Mouse (Mus musculus) adrenal gland (tissue): ENCODE measurements around the gene Mcrip1.

Experiments used
- intact Hi-C: fragments of 180-260 bp; cut with DNase I; formaldehyde crosslinking; loops from one replicate; pipeline ENCODE4 v1.15.1; 2025
- long read RNA-seq, 2 experiments: library from polyadenylated mRNA; unstranded; transcript quantifications; one replicate each; pipeline ENCODE4 v2.0.0; 2020; ENCODE audit warnings: borderline replicate concordance in 1 of 2; ENCODE audit not compliant: insufficient replicate concordance in 1 of 2

The Mcrip1 gene
- long read RNA-seq, experiment 1, transcript Mcrip1-201 (5 exons, 1,205 nt): major isoform, 98 of 124 reads
- long read RNA-seq, experiment 1, partial matches to known transcripts: 20 of 124 reads
- long read RNA-seq, experiment 1, other reads (novel, unspliced or antisense): 5 of 124 reads
- long read RNA-seq, experiment 2, transcript Mcrip1-201 (5 exons, 1,205 nt): major isoform, 150 of 182 reads
- long read RNA-seq, experiment 2, partial matches to known transcripts: 25 of 182 reads
- long read RNA-seq, experiment 2, other reads (novel, unspliced or antisense): 6 of 182 reads

- intact Hi-C loops: no loop called here
Measured at GRCm38 (mm10) chr11:120549168-120549945, at the start of gene Mcrip1. Gene Mcrip1, minus strand, starts transcription at chr11:120549727.

DNA sequence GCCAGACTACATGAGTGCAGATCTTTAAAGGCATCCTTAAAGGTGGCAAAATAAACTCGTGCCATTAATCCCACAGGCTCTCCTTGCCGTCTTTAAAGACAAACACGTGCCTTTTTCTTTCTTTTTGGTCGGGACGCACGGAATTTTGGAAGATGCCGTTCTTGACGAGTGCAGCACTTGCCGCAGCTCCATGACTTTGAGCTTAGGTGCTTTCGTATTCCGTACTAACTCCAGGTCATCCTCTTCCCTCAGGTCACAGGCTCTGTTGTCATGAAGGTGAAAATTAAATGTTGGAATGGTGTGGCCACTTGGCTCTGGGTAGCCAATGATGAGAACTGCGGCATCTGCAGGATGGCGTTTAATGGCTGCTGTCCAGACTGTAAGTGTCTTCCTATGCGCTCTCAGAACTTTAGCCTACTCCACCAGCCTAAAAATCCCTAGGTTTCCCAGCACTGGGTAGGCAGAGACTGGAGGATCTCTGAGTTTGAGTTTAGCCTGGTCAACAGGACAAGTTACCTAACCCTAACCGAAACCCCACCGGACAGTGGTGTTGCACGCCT, 49.5 kb upstream of the Mcrip1 start:
- intact Hi-C loops: no loop called here

DNA sequence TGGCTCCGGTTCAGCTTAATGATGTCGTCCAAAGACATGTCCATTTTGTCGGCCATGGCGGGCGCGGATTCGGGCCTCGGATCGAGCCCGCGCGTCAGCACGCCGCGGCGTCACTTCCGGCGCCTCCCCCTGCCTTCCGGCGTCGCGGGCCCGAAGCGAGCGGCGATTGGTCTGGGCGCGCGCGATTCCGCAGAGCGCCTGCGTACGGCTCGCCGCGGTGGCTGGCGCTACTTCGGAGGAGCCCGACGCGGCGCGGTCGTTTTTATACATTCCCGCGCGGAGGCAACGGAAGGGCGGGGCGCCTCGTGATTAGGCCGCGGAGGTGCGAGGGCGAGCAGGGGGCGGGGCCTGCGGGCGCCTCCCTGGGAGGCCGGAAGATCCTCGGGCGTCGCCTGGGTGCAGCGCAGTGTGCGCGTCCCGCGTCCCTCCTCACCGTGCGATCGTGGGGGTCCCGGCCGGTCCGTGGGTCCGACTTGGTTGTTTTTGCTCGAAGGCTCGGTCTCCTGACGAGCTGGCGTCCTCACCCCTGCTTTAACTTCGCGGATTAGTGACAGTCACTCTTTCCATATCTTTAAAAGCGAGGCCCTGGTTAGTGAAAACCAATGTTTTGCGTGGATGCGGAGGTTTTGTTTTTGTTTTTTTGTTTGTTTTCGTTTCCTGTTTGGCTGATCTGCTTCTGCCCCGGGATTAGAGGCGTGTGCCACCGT, 48.9 kb upstream of the Mcrip1 start, which contains the start of the genes Alyref and Anapc11:
Alyref (minus strand) TSS at position 83 of the 707 bp plus-strand sequence.
Anapc11 (plus strand) TSS at position 139 of the 707 bp plus-strand sequence.
- intact Hi-C loops: no loop called here

- intact Hi-C loops: no loop called here
Measured at GRCm38 (mm10) chr11:120597240-120598235, 48.0 kb upstream of the Mcrip1 start.

DNA sequence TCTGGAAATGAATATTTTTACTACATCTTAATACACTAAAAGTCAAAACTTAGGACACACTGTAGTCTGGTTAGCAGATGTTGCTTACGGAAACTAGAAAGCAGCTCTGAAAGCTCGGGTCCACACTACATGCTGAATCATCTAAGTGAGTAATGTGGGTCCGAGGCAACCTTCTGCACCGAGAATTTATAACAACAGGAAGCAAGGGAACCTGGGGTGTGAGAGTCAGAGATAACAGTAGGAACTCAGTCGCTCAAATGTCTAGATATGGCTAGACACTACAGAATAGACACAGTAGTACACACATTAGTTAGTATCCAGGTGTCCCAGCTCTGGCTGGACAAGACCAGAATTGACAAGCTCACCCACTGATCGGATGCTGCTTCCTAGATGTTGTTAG, 39.0 kb upstream of the Mcrip1 start:
- intact Hi-C loops: no loop called here

- intact Hi-C loops: loop anchor here (5.0 kb wide), 1 partner anchor 97 kb away; no protein-coding TSS in a partner anchor
Measured at GRCm38 (mm10) chr11:120583937-120584336, 34.4 kb upstream of the Mcrip1 start.

DNA sequence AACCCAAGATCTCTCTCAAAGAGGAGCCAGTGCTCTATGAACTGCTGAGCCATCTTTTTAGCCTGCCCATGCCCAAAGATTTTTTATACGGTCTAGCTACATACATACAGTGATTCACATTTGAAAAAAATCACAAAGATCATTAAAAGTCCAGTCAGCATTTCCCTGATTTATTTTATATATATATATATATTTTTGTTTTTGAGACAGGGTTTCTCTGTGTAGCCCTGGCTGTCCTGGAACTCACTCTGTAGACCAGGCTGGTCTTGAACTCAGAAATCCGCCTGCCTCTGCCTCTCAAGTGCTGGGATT, 33.4 kb upstream of the Mcrip1 start:
- intact Hi-C loops: loop anchor here (5.0 kb wide), 1 partner anchor 96 kb away; no protein-coding TSS in a partner anchor

DNA sequence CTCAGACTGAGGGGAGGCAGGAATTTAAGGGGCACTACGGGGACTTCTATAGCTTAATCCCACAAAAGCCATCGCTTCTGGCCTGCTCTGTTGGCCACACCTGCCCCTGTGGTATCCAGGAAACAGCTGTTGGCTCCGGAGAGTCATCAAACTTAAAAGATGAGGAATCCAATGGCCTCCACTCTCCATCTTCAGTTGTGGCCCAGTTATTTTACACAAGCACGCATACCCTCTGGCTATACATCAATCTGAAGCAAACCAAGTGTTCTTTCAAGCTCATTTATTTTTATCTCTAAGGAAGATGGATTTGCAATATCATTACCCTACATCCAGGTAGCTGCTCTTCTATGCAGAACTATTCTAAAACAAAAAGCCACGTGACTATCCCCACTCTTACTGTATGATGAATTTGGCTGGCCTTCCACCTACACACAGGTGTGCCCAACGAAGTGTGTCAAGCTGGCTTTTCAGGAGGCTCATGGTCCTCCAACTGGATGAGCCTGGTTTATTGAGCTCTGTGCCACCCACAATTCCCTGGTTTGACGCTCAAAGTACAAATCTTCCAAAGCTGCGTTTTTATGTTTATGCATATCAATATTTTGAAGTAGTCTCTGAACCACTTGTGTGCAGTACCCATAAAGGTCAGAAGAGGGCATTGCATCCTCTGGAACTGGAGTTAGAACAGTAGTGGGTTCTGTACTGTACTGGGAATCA, 32.9 kb upstream of the Mcrip1 start:
- intact Hi-C loops: loop anchor here (5.0 kb wide), 1 partner anchor 95 kb away; no protein-coding TSS in a partner anchor

- intact Hi-C loops: loop anchor here (5.0 kb wide), 1 partner anchor 94 kb away; no protein-coding TSS in a partner anchor
Measured at GRCm38 (mm10) chr11:120581490-120582267, 32.2 kb upstream of the Mcrip1 start, which contains the start of gene Arhgdia. Gene Arhgdia, minus strand, starts transcription at chr11:120581624.

GRCm38 (mm10) chr11:120580871-120581331, 31.4 kb upstream of the Mcrip1 start:
- intact Hi-C loops: loop anchor here (5.0 kb wide), 1 partner anchor 94 kb away; no protein-coding TSS in a partner anchor

- intact Hi-C loops: loop anchor here (5.0 kb wide), 1 partner anchor 93 kb away; no protein-coding TSS in a partner anchor
Measured at GRCm38 (mm10) chr11:120580190-120580589, 30.7 kb upstream of the Mcrip1 start.

- intact Hi-C loops: loop anchor here (5.0 kb wide), 2 partner anchors 33 to 92 kb away; no protein-coding TSS in a partner anchor
Measured at GRCm38 (mm10) chr11:120579316-120580107, 30.0 kb upstream of the Mcrip1 start.

DNA sequence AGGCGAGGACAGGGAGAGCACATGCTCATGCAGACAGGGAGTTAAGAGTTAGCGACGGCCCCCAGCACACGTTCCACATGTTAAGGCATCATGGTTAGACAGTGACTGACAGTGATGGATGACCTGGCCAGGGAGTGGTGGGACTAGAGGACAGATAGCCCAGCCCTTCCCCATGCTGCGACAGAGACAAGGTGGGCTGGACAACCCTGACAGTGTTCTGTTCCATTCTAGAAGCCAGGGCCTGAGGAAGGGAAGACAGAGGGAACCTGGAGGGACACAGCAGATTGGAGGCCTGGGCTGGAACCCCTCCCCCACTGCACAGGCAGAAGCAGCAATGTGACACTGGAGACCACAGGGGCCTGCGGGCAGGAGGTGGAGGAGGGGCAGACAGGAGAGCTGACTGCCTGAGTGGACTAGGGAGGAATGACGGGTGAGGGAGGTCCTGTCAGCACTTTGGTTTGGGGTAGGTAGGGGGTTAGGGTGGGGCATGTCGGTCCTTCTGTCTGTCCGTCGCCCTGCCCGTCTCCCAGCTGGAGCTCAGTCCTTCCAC, 29.2 kb upstream of the Mcrip1 start:
- intact Hi-C loops: loop anchor here (5.0 kb wide), 1 partner anchor 34 kb away; no protein-coding TSS in a partner anchor

GRCm38 (mm10) chr11:120578024-120578693, 28.6 kb upstream of the Mcrip1 start:
- intact Hi-C loops: loop anchor here (5.0 kb wide), 1 partner anchor 34 kb away; no protein-coding TSS in a partner anchor

- intact Hi-C loops: loop anchor here (5.0 kb wide), 1 partner anchor 35 kb away; no protein-coding TSS in a partner anchor
Measured at GRCm38 (mm10) chr11:120577211-120578023, 27.9 kb upstream of the Mcrip1 start.
